Mouse (Mus musculus) ES-E14 (cell line): ENCODE measurements around the gene Zscan5b. TPM values are rescaled to one million over a fixed set of nuclear protein-coding genes. Genes with fewer than 3 reads are reported as not detected.
"Not testable (repeated sequence)": the region's sequence is repeated elsewhere in the genome, so short reads cannot be mapped to it uniquely, and the experiment has no call there.

Experiments used
- DNase-seq: peaks from one replicate; pipeline ENCODE4 v3.0.0-alpha.2; 2013; ENCODE audit warnings: low read depth, low spot score
- H3K27ac ChIP-seq: 2 replicates; pipeline ENCODE4 v1.5.1; 2012; ENCODE audit warnings: low read depth, mild to moderate bottlenecking, low read length, moderate library complexity, mixed read lengths; ENCODE audit not compliant: poor library complexity, insufficient read depth, severe bottlenecking
- H3K36me3 ChIP-seq: 2 replicates; pipeline ENCODE4 v1.6.1; 2012; ENCODE audit warnings: mild to moderate bottlenecking, low read length, moderate library complexity, mixed read lengths; ENCODE audit not compliant: control insufficient read depth, poor library complexity, insufficient read depth, severe bottlenecking
- H3K4me1 ChIP-seq, 2 experiments: fragments of 150-350 bp in 1 of 2; sonication (generic) in 1 of 2; 2 replicates each; pipeline ENCODE4 v1.6.1; 2012; ENCODE audit warnings: low read length in 2 of 2, mild to moderate bottlenecking in 1 of 2, mixed read lengths in 1 of 2; ENCODE audit not compliant: control insufficient read depth in 2 of 2, insufficient read depth in 2 of 2, poor library complexity in 1 of 2
- H3K4me3 ChIP-seq, 2 experiments: fragments of 150-350 bp in 1 of 2; sonication (generic) in 1 of 2; 2 replicates each; pipeline ENCODE4 v1.5.1; 2012; ENCODE audit warnings: low read length in 2 of 2, low read depth in 1 of 2, mild to moderate bottlenecking in 1 of 2, mixed read lengths in 1 of 2; ENCODE audit not compliant: insufficient read depth in 1 of 2, poor library complexity in 1 of 2, severe bottlenecking in 1 of 2
- H3K9ac ChIP-seq: 2 replicates; pipeline ENCODE4 v1.6.1; 2012; ENCODE audit warnings: low read depth, mild to moderate bottlenecking, low read length, mixed read lengths; ENCODE audit not compliant: poor library complexity, insufficient read depth, severe bottlenecking
- H3K9me3 ChIP-seq: fragments of 150-350 bp; sonication (generic); 2 replicates; pipeline ENCODE4 v1.6.1; 2012; ENCODE audit warnings: low read depth, mild to moderate bottlenecking, low read length; ENCODE audit not compliant: control insufficient read depth, insufficient read depth
- CHD2 ChIP-seq: IDR thresholded peaks from 2 replicates; pipeline ENCODE4 v1.6.1; 2014; ENCODE audit warnings: mild to moderate bottlenecking, low read depth, low read length, inconsistent platforms
- HCFC1 ChIP-seq: IDR thresholded peaks from 2 replicates; pipeline ENCODE4 v1.6.1; 2012; ENCODE audit warnings: low read length, inconsistent platforms, borderline replicate concordance; ENCODE audit not compliant: insufficient read depth
- MAFK ChIP-seq: IDR thresholded peaks from 2 replicates; pipeline ENCODE4 v1.6.1; 2014; ENCODE audit warnings: mild to moderate bottlenecking, low read depth, low read length, inconsistent platforms; ENCODE audit not compliant: insufficient read depth
- ZC3H11A ChIP-seq: IDR thresholded peaks from 2 replicates; pipeline ENCODE4 v1.6.1; 2012; ENCODE audit warnings: low read depth, mild to moderate bottlenecking, inconsistent platforms, low read length, borderline replicate concordance
- ZNF384 ChIP-seq: IDR thresholded peaks from 2 replicates; pipeline ENCODE4 v1.6.1; 2012; ENCODE audit warnings: low read depth, low read length, inconsistent platforms
- in situ Hi-C, 2 experiments: fragments of 600-800 bp; cut with MboI; formaldehyde crosslinking; loops; one replicate each; pipeline ENCODE4 v1.15.1; 2025; ENCODE audit warnings: low sequenced_read_pairs in 2 of 2, inconsistent platforms in 1 of 2; ENCODE audit not compliant: unreplicated experiment in 2 of 2
- total RNA-seq: library from RNA; depleted of rRNA; stranded (reverse); fragments of 300-350 nt; gene quantifications from 2 replicates; pipeline ENCODE4 v1.2.3, GENCODE M21; 2012

Zscan5b gene
- total RNA-seq, 1 experiment: 2.1 TPM

- Histone ChIP-seq H3K4me1 (no peaks in the 10 kb centered on the region), H3K27ac (no peak within 1 kb of the TSS), H3K9ac (no peak within 1 kb of the TSS), H3K9me3 (no peaks in the 10 kb centered on the region), H3K36me3 (no peaks in the 10 kb centered on the region), H3K4me3 (no peak within 1 kb of the TSS; a peak in 1 of 4 replicates)
- no peak for TF ChIP-seq ZNF384
- no peak for TF ChIP-seq HCFC1
- no peak for TF ChIP-seq CHD2
- no peak for TF ChIP-seq MAFK
- TF ChIP-seq ZC3H11A: no peak
- DNase-seq: no peak
- in situ Hi-C loops: loop anchor here in 1 of 2 experiments (10.0 kb wide), 1 partner anchor 72 kb away; no protein-coding TSS in a partner anchor
These were observed 25.3 kb upstream of the Zscan5b start, which contains the start of gene Galp for GRCm38 (mm10) chr7:6196790-6197189. Gene Galp (plus strand): TSS chr7:6197090.

GRCm38 (mm10) chr7:6204200-6204599 lies 17.9 kb upstream of the Zscan5b start:
- TF ChIP-seq ZC3H11A (no peak), MAFK (no peak), HCFC1 (no peak), CHD2 (no peak)
- H3K4me3 ChIP-seq: no peak overlapping the region
- H3K9ac ChIP-seq: no peak overlapping the region
- in situ Hi-C loops: no loop called here
- peaks cover 2 to 4% of the 10 kb centered on the region in 2 experiments; a peak in 2 of 4 replicates for H3K4me1 ChIP-seq
- no peak overlapping the region for H3K27ac ChIP-seq
- no peaks in the 10 kb centered on the region for H3K9me3 ChIP-seq
- no peak for DNase-seq
- no peaks in the 10 kb centered on the region for H3K36me3 ChIP-seq

GRCm38 (mm10) chr7:6213144-6213543 lies 8.9 kb upstream of the Zscan5b start:
- H3K9me3 ChIP-seq: no peaks in the 10 kb centered on the region
- peak; percentile 74 for DNase-seq
- H3K4me3 ChIP-seq: no peak overlapping the region
- H3K4me1 ChIP-seq: peaks cover 0 to 8% of the 10 kb centered on the region in 2 experiments; a peak in 2 of 4 replicates
- no peak overlapping the region for H3K9ac ChIP-seq
- no peak overlapping the region for H3K27ac ChIP-seq
- TF ChIP-seq MAFK (no peak), ZNF384 (no peak), ZC3H11A (no peak), CHD2 (no peak), HCFC1 (no peak)
- in situ Hi-C loops: no loop called here
- H3K36me3 ChIP-seq: no peaks in the 10 kb centered on the region

- H3K4me1 ChIP-seq, H3K9ac ChIP-seq, H3K9me3 ChIP-seq, in situ Hi-C loops, DNase-seq, H3K36me3 ChIP-seq, H3K4me3 ChIP-seq: not testable (repeated sequence)
- peak overlapping the region; percentile 47; the same call in 1 of the 2 replicates for H3K27ac ChIP-seq
These were observed 7.4 kb upstream of the Zscan5b start for GRCm38 (mm10) chr7:6214691-6215090.

- TF ChIP-seq CHD2 (no peak), ZNF384 (peak; percentile 88)
- DNase-seq: no peak
- Histone ChIP-seq H3K36me3 (no peaks in the 10 kb centered on the region), H3K4me1 (peaks cover 3 to 6% of the 10 kb centered on the region in 2 experiments; a peak in 2 of 4 replicates), H3K4me3 (no peak overlapping the region), H3K9me3 (no peaks in the 10 kb centered on the region), H3K9ac (no peak overlapping the region), H3K27ac (no peak overlapping the region)
- in situ Hi-C loops: no loop called here
These were observed 1.9 kb upstream of the Zscan5b start for GRCm38 (mm10) chr7:6220147-6220546.

GRCm38 (mm10) chr7:6228491-6228890 lies 6.4 kb downstream of the Zscan5b start:
- H3K9ac ChIP-seq, H3K4me1 ChIP-seq, H3K4me3 ChIP-seq, in situ Hi-C loops, DNase-seq, H3K9me3 ChIP-seq, H3K36me3 ChIP-seq, H3K27ac ChIP-seq: not testable (repeated sequence)
